Mouse (Mus musculus): ENCODE measurements at regions not wholly inside any gene's neighbourhood (a gene's known extent, or its start where the extent isn't known, plus 50 kb on each side); places are given as distances from the start of the nearest gene placed in this dataset.
A peak's percentile ranks its signal among the peaks of the same experiment; 100 is the strongest.

DNA sequence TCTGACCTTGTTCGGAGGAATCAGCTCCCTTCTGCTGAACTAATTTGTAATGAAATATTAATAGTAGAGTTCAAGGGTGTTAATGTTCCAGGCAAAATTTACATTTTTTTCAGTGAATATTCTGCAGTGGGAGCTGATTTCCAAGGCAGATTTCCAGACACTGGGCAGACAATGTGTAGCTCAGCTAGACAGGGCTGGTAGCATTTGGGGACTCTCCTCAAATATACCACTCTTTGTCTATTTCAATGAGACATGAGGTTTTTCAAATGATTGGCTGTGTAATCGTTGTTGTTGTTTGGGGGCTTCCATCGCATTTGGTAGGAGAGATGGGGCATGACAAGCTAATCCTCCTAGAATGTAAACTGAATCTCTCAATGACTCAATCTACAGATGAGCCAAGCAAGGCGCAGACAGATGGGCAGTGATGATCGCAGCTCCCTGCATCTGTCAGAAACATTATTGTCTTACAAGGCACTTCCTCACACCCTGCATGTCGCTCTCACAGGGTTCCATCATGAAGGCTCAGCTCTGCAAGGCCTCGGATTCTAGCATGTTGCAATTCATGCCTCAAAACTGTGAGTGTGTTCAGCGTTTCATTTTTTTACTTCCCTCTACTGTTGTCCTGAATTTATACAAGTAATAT, 241.7 kb upstream of the Akirin2 start:
- H3K4me2 ChIP-seq (ENCODE audit: low read depth, low read length) = no peak overlapping the region
- WGBS = 62% methylated on average over 8 of the region's 8 CpGs
- H3K27me3 ChIP-seq (ENCODE audit: control insufficient read depth, insufficient read depth, low read length) = no peaks in the 10 kb centered on the region
- no peaks in the 10 kb centered on the region for H3K36me3 ChIP-seq (ENCODE audit: control insufficient read depth, insufficient read depth, low read length)
- ATAC-seq (ENCODE audit: low read depth) = peak; percentile 75; the same call in 1 of the 2 replicates
- H3K4me1 ChIP-seq (ENCODE audit: control insufficient read depth, insufficient read depth, low read length) = no peaks in the 10 kb centered on the region
- no peak overlapping the region for H3K27ac ChIP-seq (ENCODE audit: low read depth, low read length)
- H3K4me3 ChIP-seq (ENCODE audit: low read depth, low read length) = no peak overlapping the region
- H3K9ac ChIP-seq (replicated peaks; ENCODE audit: low read depth, low read length) = no peak overlapping the region
- H3K9me3 ChIP-seq (ENCODE audit: control insufficient read depth, low read length) = no peaks in the 10 kb centered on the region

DNA sequence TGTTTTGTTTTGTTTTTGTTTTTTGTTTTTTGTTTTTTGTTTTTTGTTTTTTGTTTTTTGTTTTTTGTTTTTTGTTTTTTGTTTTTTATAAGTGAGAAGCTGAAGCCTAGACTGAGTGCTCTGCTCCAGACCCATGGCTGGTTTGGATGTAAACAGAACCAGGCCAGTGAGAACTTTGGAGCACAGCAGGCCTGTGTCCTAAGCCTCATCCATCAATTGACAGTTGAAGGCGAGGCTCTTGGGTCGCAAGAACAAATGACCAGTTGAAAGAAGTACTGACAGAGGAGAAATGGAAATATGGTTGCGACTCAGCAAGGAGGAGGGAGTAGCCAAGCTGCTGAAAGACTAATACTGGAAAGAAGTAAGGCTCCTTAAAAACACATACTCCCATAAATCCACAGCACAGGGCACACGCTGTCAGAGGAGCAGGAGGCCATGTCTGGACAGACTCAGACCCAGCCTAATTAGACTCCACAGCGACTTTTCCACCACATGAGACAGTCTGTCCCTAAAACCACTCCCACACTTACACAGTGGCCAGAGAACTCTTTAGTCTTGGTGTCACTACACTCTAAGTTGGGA, 240.6 kb upstream of the Akirin2 start:
- no peak overlapping the region for H3K27ac ChIP-seq (ENCODE audit: low read depth, low read length)
- H3K9ac ChIP-seq (replicated peaks; ENCODE audit: low read depth, low read length) = no peak overlapping the region
- H3K4me2 ChIP-seq (ENCODE audit: low read depth, low read length) = no peak overlapping the region
- ATAC-seq (ENCODE audit: low read depth) = no peak
- H3K27me3 ChIP-seq (ENCODE audit: control insufficient read depth, insufficient read depth, low read length) = no peaks in the 10 kb centered on the region
- H3K4me1 ChIP-seq (ENCODE audit: control insufficient read depth, insufficient read depth, low read length) = no peaks in the 10 kb centered on the region
- WGBS = 27% methylated on average over 5 of the region's 5 CpGs
- H3K36me3 ChIP-seq (ENCODE audit: control insufficient read depth, insufficient read depth, low read length) = no peaks in the 10 kb centered on the region
- no peak overlapping the region for H3K4me3 ChIP-seq (ENCODE audit: low read depth, low read length)
- H3K9me3 ChIP-seq (ENCODE audit: control insufficient read depth, low read length) = no peaks in the 10 kb centered on the region

DNA sequence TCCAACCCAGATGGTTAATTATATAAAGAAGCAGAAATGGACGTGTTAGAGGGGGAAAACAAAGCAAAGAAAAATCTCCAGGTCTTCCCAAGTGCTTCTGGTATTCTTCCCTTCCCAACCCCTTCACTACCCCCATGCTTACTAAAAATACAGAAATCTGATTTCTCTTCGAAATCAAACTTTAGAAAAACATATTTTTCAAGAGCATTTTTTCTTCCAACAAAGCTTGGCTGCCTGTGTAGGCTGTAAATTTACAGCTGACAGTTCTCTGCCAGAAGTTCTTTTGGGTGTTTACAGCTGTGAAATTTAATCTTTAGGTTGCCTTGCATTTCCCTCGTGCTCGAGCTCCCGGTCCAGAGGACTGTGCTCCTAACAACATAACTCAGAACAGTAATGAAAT, 234.9 kb upstream of the Akirin2 start:
- Histone ChIP-seq H3K9ac (replicated peaks; ENCODE audit: low read depth, low read length) (no peak overlapping the region), H3K4me2 (ENCODE audit: low read depth, low read length) (no peak overlapping the region), H3K27ac (ENCODE audit: low read depth, low read length) (no peak overlapping the region), H3K36me3 (ENCODE audit: control insufficient read depth, insufficient read depth, low read length) (no peaks in the 10 kb centered on the region), H3K27me3 (ENCODE audit: control insufficient read depth, insufficient read depth, low read length) (no peaks in the 10 kb centered on the region), H3K4me1 (ENCODE audit: control insufficient read depth, insufficient read depth, low read length) (no peaks in the 10 kb centered on the region), H3K4me3 (ENCODE audit: low read depth, low read length) (no peak overlapping the region), H3K9me3 (ENCODE audit: control insufficient read depth, low read length) (no peaks in the 10 kb centered on the region)
- ATAC-seq (ENCODE audit: low read depth) = no peak
- 59% methylated on average over 5 of the region's 5 CpGs for WGBS

DNA sequence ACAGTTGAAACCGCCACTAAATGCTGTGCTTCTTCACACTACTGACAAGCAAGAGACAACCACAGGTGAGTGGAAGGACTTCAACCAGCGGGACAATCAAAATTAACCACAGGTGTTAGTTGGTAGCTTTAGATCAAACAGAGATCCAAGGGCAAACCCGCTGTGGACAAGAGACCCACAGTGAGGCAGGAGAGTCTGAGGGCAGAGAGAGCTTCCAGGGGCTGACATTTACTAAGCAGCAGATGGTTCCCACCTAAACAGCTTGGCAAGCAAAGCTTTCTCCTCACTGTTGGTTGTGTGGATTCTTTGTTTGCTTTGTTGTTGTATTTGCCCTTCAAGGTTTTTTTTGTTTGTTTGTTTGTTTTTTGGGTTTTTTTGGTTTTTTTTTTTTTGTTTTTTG, 227.9 kb upstream of the Akirin2 start:
- no peaks in the 10 kb centered on the region for H3K27me3 ChIP-seq (ENCODE audit: control insufficient read depth, insufficient read depth, low read length)
- WGBS = 68% methylated on average over 3 of the region's 3 CpGs

DNA sequence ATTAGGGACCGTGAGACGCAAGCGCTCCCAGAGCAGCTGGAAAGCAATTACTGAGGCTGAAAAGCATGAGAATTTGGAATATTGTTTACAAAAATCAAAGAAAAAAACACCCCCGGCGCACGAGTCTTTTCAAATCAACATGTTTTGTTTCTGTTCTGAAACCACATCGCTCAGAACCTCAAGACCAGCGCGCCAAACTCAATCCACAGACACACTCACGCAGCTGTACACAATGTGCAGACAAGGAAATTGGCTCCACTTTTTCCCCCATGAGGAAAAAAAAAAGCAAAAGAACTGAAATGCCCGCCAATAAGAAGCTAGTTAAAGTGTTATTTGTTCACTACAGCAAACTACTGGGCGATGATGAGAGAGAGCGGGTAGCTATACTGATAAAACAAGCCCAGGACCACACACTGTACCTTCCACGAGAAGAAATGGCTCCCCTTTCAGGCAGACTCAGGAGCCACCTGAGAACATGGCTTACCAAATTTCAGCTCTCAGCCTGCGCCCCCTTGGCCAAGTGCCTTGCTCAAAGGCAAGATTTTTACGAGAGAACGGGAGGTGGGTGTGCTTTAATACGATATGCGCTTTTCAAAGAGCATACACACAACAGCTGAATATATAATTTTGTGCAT, 222.5 kb upstream of the Akirin2 start:
- no peak overlapping the region for H3K4me3 ChIP-seq (ENCODE audit: low read depth, low read length)
- H3K4me2 ChIP-seq (ENCODE audit: low read depth, low read length) = no peak overlapping the region
- no peak overlapping the region for H3K27ac ChIP-seq (ENCODE audit: low read depth, low read length)
- H3K9me3 ChIP-seq (ENCODE audit: control insufficient read depth, low read length) = no peaks in the 10 kb centered on the region
- WGBS = 80% methylated on average over 19 of the region's 19 CpGs
- H3K4me1 ChIP-seq (ENCODE audit: control insufficient read depth, insufficient read depth, low read length) = no peaks in the 10 kb centered on the region
- ATAC-seq (ENCODE audit: low read depth) = no peak
- no peaks in the 10 kb centered on the region for H3K27me3 ChIP-seq (ENCODE audit: control insufficient read depth, insufficient read depth, low read length)
- no peak overlapping the region for H3K9ac ChIP-seq (replicated peaks; ENCODE audit: low read depth, low read length)
- H3K36me3 ChIP-seq (ENCODE audit: control insufficient read depth, insufficient read depth, low read length) = no peaks in the 10 kb centered on the region

More for the DNA sequence above, 227.9 kb upstream of the Akirin2 start:
- no peak overlapping the region for H3K4me2 ChIP-seq (ENCODE audit: low read depth, low read length)
- H3K9me3 ChIP-seq (ENCODE audit: control insufficient read depth, low read length) = no peaks in the 10 kb centered on the region
- no peaks in the 10 kb centered on the region for H3K36me3 ChIP-seq (ENCODE audit: control insufficient read depth, insufficient read depth, low read length)
- H3K4me1 ChIP-seq (ENCODE audit: control insufficient read depth, insufficient read depth, low read length) = no peaks in the 10 kb centered on the region
- H3K27ac ChIP-seq (ENCODE audit: low read depth, low read length) = no peak overlapping the region
- H3K4me3 ChIP-seq (ENCODE audit: low read depth, low read length) = no peak overlapping the region
- no peak overlapping the region for H3K9ac ChIP-seq (replicated peaks; ENCODE audit: low read depth, low read length)
- no peak for ATAC-seq (ENCODE audit: low read depth)

DNA sequence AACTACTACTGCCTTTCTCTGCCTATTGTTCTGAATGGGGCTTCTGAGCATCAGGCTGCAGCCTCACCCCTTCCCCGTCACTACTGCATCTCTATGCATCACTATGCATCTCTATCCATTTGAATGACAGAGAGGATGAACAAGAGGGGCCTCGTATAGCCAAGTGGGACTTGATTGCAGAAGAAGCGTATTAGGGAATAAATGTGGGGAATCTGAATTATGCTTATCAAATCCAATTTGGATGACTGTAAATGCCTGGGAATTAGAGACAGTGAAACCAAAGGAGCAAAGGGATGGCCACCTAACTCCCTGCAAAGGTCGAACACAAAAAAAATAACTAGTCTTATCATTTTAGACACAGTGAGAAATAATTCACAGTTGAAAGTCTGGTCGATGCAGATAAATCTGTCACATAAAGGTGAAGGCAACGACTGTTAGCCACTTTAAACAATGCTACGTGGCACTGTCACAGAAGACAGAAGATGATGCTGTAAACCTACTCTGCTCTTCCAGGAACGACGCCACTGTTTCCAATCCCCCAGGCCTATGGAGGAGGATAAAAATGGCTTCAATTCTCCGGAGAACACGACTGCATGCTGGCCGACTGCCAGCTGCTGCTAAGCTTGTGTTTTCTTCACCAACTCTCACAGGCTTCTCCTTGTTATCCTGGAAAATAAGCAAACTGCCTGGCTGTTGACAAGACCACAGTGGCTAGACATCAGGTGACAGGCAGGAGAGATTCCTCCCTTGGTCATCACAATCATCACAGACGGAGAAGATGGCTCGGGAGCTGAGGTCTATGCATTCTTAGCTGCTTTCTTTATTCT, 213.6 kb upstream of the Akirin2 start:
- H3K36me3 ChIP-seq (ENCODE audit: control insufficient read depth, insufficient read depth, low read length) = no peaks in the 10 kb centered on the region
- WGBS = 41% methylated on average over 14 of the region's 14 CpGs
- H3K4me3 ChIP-seq (ENCODE audit: low read depth, low read length) = no peak overlapping the region
- no peaks in the 10 kb centered on the region for H3K9me3 ChIP-seq (ENCODE audit: control insufficient read depth, low read length)
- H3K9ac ChIP-seq (replicated peaks; ENCODE audit: low read depth, low read length) = no peak overlapping the region
- no peaks in the 10 kb centered on the region for H3K27me3 ChIP-seq (ENCODE audit: control insufficient read depth, insufficient read depth, low read length)
- peak overlapping the region; percentile 29; the same call in 1 of the 2 replicates for H3K27ac ChIP-seq (ENCODE audit: low read depth, low read length)
- H3K4me2 ChIP-seq (ENCODE audit: low read depth, low read length) = no peak overlapping the region
- H3K4me1 ChIP-seq (ENCODE audit: control insufficient read depth, insufficient read depth, low read length) = no peaks in the 10 kb centered on the region
- peak; percentile 74 for ATAC-seq (ENCODE audit: low read depth)

DNA sequence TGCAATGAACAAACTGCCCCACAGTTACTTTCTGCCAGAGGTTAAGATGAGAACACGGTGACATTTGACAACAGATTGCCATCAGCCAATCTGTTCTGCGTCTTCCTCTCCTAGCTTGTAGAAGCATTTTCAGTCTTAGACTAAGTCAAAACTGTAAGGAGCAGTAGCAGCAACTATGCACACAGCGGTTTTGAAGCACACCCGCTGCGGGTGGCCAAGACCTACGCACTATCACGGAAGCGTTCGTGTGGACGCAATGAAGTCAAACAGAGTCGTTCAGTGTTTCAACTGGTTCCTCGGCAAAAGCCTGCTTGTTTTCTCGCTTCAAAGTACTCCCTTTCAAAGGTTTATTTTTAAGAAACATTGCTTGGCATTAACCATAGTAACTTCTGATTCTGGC, 212.9 kb upstream of the Akirin2 start:
- Histone ChIP-seq H3K36me3 (ENCODE audit: control insufficient read depth, insufficient read depth, low read length) (no peaks in the 10 kb centered on the region), H3K4me2 (ENCODE audit: low read depth, low read length) (no peak overlapping the region), H3K4me1 (ENCODE audit: control insufficient read depth, insufficient read depth, low read length) (no peaks in the 10 kb centered on the region), H3K27me3 (ENCODE audit: control insufficient read depth, insufficient read depth, low read length) (no peaks in the 10 kb centered on the region), H3K27ac (ENCODE audit: low read depth, low read length) (peak overlapping the region; percentile 29; the same call in 1 of the 2 replicates), H3K9me3 (ENCODE audit: control insufficient read depth, low read length) (no peaks in the 10 kb centered on the region), H3K4me3 (ENCODE audit: low read depth, low read length) (no peak overlapping the region), H3K9ac (replicated peaks; ENCODE audit: low read depth, low read length) (no peak overlapping the region)
- WGBS = 89% methylated on average over 13 of the region's 13 CpGs
- ATAC-seq (ENCODE audit: low read depth) = no peak

DNA sequence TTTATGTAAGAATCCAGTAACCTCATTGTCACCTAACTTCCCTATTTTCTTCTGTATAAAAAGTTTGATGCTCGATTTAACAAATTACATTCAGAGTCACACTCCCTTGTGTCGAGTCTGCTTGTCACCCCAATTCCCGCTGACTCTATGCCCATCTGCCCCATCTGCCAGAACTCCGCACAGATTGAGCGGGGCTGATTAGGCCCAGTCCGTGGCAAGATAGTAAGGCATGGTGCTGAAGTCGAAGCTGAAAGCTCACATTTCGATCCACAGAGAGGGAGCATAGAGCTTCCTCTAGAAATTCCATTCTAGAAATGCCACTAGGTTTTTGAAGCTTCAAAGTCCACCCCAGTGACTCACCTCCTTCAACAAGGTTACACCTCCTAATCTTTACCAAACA, 210.7 kb upstream of the Akirin2 start:
- no peaks in the 10 kb centered on the region for H3K36me3 ChIP-seq (ENCODE audit: control insufficient read depth, insufficient read depth, low read length)
- no peaks in the 10 kb centered on the region for H3K4me1 ChIP-seq (ENCODE audit: control insufficient read depth, insufficient read depth, low read length)
- no peak overlapping the region for H3K4me3 ChIP-seq (ENCODE audit: low read depth, low read length)
- no peaks in the 10 kb centered on the region for H3K9me3 ChIP-seq (ENCODE audit: control insufficient read depth, low read length)
- no peaks in the 10 kb centered on the region for H3K27me3 ChIP-seq (ENCODE audit: control insufficient read depth, insufficient read depth, low read length)
- H3K4me2 ChIP-seq (ENCODE audit: low read depth, low read length) = no peak overlapping the region
- H3K9ac ChIP-seq (replicated peaks; ENCODE audit: low read depth, low read length) = no peak overlapping the region
- ATAC-seq (ENCODE audit: low read depth) = no peak
- 90% methylated on average over 8 of the region's 8 CpGs for WGBS
- H3K27ac ChIP-seq (ENCODE audit: low read depth, low read length) = no peak overlapping the region
